Mouse (Mus musculus) ovary, adult 18-20 months (tissue): ENCODE measurements around the gene Arl8a.
"Not testable (repeated sequence)": the region's sequence is repeated elsewhere in the genome, so short reads cannot be mapped to it uniquely, and the experiment has no call there.

Source experiments
- DNase-seq: peaks from one replicate; pipeline ENCODE4 v3.0.0; 2022; ENCODE audit warnings: low spot score, mixed read lengths

Arl8a gene

DNA sequence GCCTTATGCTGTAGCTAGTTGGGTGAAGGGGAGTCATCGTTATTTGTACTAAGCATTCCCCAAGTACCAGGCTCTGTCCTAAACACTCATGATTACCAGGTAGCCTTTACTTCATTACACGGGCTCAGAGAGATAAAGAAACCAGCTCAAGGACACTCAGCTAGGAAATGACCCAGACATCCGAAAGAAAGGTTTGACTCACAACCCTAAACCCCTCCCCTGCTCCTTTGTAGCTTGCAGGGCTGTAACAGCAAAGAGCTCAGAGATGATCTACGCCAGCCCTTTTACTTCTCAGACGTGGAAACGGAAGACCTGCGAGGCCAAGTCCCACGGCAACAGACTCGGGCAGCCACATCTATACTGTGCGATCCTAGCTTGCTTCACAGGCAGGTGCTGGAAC, 23.7 kb downstream of the Arl8a start:
- no peak for DNase-seq

DNA sequence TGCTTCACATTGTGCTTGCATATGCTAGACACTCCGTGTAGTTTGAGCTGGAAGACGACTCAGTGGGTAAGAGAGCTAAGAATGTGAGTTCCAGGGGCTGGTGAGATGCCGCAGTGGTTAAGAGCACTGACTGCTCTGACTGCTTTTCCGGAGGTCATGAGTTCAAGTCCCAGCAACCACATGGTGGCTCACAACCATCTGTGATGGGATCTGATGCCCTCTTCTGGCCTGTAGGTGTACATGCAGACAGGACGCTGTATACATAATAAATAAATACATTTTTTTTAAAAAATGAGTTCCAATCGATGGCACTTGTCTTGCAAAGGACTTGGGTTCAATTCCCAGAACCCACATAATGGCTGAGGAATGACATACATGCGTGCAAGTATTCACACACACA, 24.6 kb downstream of the Arl8a start:
- no peak for DNase-seq

DNA sequence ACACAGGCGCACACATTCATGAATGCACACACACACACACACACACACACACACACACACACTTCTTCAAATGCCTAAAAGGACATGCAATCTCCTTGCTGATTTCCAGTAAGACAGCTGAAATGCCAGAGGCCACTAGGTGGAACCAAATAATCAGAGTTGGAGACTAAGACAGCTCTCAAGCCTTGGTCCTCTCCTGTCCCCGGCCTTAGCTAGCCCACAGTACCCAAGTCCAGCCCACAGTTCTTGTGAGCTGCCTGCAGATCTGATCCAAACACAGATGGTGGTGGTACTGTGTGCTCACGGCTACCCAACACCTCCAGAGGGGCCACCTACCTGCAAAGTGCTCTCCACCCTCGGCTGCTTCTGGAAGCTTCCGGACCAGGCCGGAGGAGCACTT, 25.4 kb downstream of the Arl8a start:
- peak; percentile 40 for DNase-seq

DNA sequence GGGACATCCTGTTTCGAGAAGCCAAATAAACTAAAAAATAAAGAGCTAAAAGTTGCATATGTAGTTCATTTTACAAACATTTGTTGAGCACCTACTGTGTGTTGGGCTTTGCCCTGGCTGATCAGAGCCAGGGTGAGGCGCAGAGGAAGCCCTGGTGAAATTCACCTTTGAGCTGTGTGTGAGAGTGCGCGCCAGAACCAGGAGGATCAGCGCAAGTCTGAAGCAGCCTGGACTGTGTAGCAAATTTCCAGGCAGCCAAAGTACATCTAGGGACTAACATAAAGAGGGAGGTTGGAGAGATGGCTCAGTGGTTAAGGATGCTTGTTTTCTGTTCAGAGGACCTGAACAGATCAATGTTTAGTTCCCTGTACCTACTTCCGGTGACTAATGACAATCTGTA, 26.7 kb downstream of the Arl8a start:
- no peak for DNase-seq

DNA sequence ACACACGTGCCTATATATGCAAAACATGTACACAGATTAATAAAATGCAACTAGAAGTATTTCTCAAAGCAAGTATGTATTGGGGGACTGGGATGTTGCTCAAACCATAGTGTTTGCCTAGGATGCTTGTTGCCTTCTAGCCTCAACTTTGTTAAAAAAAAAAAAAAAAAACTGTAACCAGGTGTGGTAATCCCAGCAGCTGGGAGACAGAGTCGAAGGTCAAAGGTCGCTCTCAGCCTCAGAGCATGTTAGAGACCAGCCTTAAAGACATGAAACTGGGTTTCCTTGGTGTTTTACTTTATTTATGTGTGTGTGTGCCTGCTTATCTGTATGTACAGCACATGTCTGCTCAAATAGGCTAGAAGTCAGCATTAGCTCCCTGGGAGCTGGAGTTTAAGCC, 28.6 kb downstream of the Arl8a start:
- no peak for DNase-seq

DNA sequence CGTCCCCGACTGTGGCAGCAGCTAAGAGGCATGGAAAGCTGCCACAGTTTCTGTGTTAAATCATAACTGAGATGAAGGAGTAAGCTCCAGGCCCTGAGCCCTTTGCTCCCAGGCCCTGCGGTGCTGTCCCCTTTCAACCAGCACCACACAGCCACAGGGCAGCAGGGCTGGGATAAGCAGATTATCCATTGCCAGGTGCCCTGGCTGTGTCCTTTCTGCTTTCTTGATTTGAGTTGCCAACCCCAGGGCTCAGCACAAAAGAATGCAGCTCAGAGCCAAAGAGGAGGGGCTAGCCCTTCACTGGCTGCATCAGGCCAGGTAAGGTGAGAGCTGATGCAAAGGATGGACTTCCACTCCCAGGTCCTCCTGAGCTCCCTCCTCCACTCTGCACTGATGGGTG, 31.1 kb downstream of the Arl8a start:
- DNase-seq: no peak

DNA sequence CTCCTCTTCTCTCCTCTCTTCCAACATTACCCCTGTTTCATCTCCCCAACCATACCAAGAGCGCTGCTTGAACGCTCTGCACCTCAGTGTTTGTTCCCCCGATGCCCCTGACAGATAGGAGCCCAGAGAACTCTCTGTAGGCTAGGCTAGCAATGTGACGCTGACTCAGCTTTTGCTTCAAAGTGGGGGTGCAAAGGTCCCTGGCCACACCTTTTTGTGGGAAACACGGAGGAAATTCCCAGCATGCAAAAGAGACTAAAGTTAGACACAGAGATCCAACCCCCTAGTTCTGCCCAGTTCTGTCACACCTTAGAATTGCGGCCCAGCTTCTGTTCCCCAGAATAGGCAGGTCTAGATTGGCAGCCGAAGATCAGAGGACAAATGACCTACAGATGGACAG, 32.2 kb downstream of the Arl8a start:
- no peak for DNase-seq

DNA sequence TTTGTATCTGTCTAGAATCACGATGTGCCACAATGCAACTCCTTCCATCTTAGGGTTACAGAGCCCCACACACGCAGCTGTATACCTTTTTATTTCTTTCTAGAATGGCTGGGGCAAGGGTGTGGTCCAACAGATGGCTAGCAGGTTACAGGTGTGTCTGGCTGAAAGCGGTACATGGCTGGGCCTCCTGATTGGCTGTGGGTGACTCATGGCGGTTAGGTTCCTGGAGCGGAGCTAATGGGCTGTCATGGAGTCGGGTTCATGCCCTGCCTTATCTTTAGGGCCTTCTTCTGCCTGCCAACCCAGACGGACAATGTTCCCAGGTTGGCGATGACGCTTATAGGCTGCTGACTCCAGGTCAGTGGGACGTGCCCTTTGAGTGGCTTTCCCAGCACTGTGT, 34.2 kb downstream of the Arl8a start:
- DNase-seq: no peak

DNA sequence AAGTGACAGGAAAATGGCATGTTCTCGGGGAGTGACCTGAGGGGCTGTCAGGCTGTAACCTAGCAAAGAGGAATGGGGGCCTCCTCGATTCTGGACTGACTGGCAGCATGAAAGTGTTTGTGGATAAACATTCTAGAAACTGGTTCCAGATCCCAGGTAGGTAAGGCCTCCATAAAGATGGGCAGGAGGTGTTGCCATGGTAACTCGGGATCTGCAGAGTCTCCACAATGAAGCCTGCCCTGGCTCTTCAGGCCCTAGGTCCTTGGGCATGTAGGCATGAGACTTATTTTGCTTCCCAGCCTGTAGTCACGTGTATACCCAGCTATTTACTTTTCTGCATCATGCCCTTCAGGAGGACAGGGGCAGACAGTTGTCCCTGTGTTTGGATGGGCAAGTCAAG, 34.7 kb downstream of the Arl8a start:
- DNase-seq: no peak

DNA sequence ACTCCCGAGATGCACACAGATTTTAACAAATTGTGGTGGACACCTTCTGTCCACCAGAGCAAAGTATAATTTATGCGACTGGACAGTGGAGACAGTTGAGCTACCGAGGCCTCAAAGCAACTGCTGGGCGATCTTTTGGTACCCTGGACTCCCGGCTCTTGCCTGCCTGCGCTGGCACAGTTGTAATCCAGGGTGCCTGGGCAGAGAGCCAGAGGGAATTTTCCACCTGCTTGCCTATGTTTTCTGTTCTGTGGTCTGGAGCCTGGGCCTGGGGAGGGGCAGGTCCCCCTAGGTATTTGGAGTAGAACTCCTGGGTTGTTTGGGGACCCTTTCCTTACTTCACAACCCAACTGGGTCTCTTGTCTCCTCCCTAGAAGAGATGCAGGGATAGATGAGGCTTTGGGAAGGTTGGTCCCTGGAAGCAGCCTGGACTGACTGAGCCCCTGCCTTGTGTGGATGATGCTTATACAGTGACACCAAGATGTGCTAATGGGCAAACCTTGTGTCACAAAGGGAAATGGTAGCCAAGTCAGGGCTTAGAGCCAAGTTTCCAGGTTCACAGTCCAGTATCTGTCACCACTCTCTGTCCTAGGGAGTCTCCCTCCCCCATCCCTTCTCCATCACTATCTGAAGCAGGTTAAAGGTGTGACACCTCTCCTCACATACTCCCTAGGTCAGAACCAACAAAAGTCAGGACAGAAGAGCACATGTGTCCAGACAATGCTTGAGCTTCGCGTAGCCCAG, 35.4 kb downstream of the Arl8a start:
- DNase-seq: no peak

DNA sequence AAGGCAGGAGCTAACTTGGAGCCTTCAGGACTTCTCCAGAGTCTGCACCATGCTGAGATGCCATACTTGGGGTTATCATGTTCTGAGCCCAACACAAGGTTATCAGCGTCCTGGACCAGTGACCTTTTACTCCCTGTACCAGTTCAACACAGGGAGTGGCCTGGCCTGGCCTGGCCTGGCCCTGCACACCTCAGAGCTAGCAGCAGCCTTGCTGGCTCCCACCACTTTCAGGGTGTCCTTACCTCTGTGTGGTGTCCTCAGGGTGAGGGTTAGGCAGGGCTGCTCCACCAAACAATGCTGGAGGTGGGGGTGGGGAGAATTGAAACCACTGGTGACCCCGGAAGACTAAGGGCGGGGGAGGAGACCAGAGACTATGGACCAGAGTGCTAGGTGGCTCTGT, 36.4 kb downstream of the Arl8a start:
- DNase-seq: no peak

DNA sequence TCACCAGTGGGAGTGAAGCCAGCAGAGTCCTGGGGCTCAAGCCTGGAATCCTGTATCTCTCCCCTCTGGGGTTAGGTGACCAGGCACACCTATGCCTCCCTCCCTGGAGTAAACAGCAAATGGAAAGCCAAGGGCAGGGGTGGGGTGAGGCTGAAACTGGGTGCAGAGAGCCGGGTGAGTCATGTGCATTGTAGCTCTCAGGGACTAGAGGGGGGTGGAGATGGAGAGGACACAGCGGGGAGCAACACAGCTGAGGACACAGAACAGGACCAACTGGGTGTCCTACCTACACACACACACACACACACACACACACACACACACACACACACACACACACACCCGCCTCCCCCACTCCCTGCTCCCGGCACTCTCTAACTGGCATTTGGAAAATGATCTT, 36.8 kb downstream of the Arl8a start:
- DNase-seq: peak; percentile 21

DNA sequence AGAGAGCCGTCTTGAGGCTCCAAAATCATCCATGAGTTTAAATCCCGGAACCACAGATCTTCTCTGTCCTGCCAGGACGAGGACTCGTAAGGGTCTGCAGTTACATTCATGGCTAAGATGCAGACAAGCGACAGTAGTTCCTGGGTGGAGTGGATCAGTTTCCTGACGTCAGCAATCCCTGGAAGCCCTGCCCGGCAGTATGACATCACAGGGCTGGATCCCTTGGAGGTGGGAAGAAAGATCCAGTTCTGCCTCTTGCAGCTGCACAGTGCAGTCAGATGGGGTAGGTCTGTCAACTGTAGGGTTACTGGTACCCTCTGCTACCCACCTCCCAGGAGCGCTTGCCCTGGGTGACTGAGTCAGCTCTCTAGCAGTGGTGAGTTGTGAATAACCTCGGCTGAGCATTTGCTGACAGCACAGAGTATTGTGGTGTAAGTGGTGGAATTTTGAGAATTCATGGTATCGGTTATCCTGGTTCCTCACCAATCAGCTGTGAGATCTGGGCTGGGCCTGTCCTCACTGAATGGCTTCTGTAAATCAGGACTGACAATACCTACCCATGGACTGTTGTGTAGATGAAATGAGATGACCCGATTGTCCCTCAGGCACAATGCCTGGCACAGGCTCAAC, 37.4 kb downstream of the Arl8a start:
- no peak for DNase-seq

DNA sequence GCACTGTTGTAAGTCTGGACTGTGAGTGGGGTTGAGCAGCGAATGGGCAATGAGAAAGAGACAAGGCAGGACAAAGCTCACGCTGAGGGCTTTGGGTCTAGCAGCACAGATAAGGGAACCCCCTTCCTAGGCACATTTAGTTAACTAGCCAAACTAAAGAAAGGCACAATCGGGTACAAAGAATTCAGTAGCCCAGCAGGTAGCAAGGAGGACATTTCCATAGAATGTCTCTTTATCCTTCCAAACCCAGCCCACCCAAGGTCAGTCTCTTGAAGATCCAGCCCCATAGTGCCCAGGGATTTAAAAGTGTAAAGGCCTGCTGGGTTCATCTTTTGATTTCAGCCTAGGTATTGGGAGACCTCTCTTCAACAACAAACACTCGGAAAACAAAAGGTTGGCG, 39.3 kb downstream of the Arl8a start:
- DNase-seq: no peak

DNA sequence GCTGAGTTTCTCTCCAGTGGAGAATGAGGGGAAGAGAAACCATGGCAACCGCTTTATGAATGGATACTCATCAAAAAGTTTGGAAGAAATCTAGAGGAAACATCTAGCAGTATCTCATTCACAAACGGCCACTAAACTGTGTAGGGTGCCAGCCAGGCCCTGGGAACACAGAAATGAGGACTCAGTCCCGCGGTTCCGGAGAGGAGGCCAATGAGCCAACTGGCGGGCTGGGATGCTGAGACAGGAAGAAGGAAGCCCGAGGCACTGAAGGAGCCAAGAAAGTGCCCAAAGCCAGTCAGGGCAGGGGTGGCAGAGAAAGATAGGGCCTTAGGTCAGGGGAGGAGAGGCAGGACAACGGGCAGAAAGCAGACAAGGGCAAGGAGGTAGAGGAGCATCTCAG, 39.8 kb downstream of the Arl8a start:
- no peak for DNase-seq

DNA sequence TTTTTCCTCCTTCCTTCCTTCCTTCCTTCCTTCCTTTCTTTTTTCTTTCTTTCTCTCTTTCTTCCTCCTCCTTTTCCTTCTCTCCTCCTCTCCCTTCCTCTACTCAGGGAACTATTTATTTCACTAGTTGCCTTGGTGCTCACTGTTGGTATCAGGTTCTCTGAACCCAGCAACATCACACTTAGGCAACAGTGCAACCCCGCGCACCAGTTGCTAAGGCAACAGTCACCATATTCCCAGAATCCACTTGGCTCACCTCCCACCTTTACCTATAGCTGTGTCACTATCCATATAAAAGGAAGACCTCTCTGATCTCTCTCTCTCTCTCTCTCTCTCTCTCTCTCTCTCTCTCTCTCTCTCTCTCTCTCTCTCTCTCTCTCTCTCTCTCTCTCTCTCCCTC, 40.4 kb downstream of the Arl8a start:
- DNase-seq: not testable (repeated sequence)

DNA sequence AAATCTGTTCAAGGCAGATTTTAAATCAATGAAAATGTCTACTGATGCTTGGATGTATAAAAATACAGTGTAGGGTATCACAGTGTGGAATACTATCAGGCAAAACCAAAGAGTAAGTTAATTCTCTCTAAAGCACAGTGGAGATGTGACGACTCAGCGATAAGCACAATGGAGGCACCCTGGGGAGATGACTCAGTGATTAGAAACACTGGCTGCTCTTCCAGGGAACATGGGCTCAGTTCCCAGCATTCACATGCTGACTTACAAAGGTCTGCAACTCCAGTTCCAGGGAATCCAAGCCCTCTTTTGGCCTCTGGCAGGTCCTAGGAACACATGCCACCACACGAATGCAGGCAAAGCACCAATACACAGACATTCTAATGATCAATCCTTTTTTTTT, 41.6 kb downstream of the Arl8a start:
- DNase-seq: no peak

DNA sequence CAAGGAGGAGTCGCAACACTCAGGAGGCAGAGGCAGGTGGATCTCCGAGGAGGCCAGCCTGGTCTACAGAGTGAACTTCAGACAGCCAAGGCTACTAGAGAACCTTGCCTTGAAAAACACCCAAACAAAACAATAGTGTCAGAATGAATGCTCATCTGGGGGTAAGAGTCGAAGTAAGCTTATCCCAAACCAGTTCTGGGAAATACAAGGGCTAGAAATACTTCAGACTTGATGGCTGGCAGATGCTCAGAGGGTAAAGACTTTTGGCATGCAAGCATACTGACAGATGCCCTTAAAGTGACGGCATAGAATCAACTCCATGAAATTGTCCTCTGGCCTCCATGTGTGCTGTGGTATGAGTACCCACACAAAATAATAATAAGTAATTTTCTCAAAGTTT, 42.6 kb downstream of the Arl8a start:
- no peak for DNase-seq

DNA sequence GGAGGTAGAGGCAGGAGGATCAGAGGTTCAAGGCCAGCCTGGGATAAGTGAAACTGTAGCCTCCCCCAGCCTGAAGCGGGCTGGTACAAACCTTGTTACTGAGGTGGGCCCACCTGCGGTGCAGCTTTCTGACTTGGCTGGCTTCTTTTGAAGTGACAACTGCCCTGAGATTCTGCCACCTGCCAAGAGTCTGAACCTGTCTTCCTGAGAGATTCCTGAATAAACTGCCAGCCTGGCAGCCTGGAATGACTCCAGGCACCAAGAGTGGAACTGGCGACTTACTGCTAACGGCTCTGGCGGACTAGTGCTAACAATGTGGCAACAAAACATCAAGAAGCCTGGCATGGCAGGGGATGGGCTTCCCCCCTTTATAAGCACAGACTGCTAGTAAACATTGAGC, 47.7 kb downstream of the Arl8a start:
- DNase-seq: not testable (repeated sequence)

DNA sequence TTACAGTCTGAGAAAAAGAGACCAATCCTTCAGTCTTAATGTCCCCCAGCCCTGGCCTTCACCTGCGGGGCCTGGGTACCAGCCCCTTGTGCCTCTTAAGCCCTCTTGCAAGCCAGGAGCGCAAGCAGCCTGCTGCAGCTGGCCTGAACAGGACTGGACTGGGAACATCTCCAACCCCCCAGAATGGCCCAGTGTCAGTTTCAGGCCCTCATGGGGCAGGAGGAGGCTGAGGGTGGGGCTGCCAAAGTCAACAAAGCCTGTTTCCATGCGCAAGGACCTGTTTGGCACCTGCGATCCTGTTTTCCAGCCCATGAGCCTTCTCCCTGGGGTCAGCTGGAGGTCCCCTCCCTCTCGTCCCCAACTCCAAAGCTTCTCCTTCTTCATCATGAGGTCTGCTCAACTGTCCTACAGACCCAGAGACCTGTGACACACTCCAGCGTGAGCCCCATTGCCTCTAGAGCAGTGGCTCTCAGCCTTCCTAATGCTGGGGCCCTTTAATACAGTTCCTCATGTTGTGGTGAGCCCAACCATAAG, 49.4 kb downstream of the Arl8a start:
- DNase-seq: peak; percentile 7

DNA sequence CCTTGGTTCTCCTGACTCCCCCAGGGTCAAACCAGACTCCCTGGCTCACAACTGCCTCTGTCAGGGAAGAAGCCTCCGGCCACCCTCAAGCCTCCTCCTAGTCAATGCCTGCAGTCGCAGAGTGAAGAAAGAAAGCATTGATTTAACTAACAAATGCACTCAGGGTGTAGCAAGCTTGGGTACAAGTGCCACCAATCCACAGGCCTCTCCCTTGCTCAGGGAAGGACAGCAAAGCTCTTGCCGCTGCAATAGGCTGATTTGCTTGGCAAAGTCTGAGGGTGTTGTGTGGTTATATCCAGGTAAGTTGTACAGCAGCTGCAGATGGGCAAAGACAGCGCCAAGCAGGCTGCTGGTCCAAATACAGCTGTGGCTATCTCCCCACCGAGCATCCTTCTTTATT, 51.8 kb downstream of the Arl8a start:
- no peak for DNase-seq

DNA sequence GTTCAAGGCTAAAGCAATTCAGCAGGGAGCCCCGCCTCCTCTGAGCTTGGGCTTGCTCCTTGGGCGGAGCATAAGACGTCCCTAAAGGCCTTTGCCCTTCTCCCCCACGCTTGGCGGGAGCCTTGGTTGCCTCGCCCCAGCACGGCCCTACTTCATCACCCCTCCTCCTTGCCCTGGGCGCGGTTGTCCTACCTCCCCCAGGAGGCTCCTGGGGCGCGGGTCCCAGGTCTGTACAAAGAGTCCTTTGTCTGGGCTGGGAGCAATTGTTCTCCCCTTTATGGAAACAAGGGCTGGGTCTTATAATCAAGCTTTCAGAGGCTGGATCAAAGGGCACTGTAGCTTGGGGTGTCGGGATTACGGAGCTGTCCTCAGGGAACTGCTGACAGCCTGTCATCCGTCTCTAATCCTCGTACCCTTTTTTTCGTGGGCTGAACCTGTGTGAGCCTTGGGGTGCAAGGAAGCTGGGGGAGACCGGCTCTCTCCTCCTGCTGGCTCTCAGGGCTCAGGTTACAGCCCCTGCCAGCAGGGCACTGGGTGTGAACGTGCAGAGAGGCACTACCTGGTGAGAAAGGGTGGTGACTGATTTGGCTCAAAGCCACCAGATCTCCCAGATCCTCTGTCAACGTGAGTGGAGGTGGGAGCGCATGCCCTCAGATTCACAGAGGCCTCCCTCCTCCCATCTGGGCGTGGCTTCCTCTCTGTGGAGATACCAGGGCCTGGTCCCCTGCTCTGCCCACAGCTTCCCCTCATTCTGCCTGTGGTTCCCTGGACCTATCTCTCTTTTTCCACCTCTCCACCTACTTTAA, 52.6 kb downstream of the Arl8a start:
- DNase-seq: peak; percentile 36

DNA sequence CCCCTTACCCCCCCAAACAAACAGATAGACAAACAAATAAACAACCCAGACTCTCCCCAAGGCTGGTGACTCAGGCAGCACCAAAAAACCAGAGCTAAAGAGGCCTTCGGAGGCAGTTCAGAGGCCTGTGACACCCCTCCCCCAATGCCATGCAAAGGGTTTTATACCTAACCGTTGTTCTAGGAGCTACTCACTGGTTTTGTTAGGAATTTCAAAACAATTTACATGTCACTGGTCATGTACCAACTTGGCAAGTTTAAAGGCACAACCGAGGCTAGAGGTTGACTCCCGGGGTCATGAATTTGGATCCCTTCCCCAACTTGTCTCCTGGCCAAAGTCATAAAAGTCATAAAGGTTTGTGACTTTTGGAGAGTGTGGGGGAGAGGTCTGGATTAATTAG, 53.8 kb downstream of the Arl8a start:
- no peak for DNase-seq
